Mouse (Mus musculus): Measurements from ENCODE around the gene Cpz.

The Cpz gene

GRCm38 (mm10) chr5:35525469-35526123 is at the start of gene Cpz:
Cpz (minus strand) TSS chr5:35525698.
- DNase-seq: peak; percentile 74

- peak; percentile 97 for DNase-seq
Observed at GRCm38 (mm10) chr5:35574653-35575599, 49.4 kb upstream of the Cpz start, which contains the start of gene Trmt44. Trmt44 (minus strand) TSS chr5:35575070.

GRCm38 (mm10) chr5:35571546-35571945 is 46.0 kb upstream of the Cpz start:
- no peak for DNase-seq

GRCm38 (mm10) chr5:35566632-35567031 is 41.1 kb upstream of the Cpz start:
- DNase-seq: no peak

GRCm38 (mm10) chr5:35565217-35565616 is 39.7 kb upstream of the Cpz start:
- DNase-seq: no peak

GRCm38 (mm10) chr5:35563449-35563848 is 38.0 kb upstream of the Cpz start:
- peak; percentile 89 for DNase-seq

GRCm38 (mm10) chr5:35562616-35563015 is 37.1 kb upstream of the Cpz start:
- no peak for DNase-seq

- DNase-seq: no peak
Observed at GRCm38 (mm10) chr5:35559447-35559846, 33.9 kb upstream of the Cpz start.

GRCm38 (mm10) chr5:35557946-35558621 is 32.6 kb upstream of the Cpz start:
- DNase-seq: peak; percentile 43

- no peak for DNase-seq
Observed at GRCm38 (mm10) chr5:35556393-35556792, 30.9 kb upstream of the Cpz start.

- no peak for DNase-seq
Observed at GRCm38 (mm10) chr5:35552838-35553539, 27.5 kb upstream of the Cpz start.

GRCm38 (mm10) chr5:35551855-35552837 is 26.6 kb upstream of the Cpz start:
- no peak for DNase-seq

- no peak for DNase-seq
Observed at GRCm38 (mm10) chr5:35546127-35546526, 20.6 kb upstream of the Cpz start.

GRCm38 (mm10) chr5:35541059-35541790 is 15.7 kb upstream of the Cpz start:
- no peak for DNase-seq

GRCm38 (mm10) chr5:35540555-35540954 is 15.1 kb upstream of the Cpz start:
- no peak for DNase-seq

GRCm38 (mm10) chr5:35539576-35539975 is 14.1 kb upstream of the Cpz start:
- DNase-seq: peak; percentile 58

GRCm38 (mm10) chr5:35538022-35538421 is 12.5 kb upstream of the Cpz start:
- no peak for DNase-seq

- DNase-seq: peak; percentile 51
Observed at GRCm38 (mm10) chr5:35537474-35537873, 12.0 kb upstream of the Cpz start.

GRCm38 (mm10) chr5:35536271-35536670 is 10.8 kb upstream of the Cpz start:
- DNase-seq: no peak

- DNase-seq: peak; percentile 70
Observed at GRCm38 (mm10) chr5:35531586-35531985, 6.1 kb upstream of the Cpz start.

- peak; percentile 72 for DNase-seq
Observed at GRCm38 (mm10) chr5:35530442-35530841, 4.9 kb upstream of the Cpz start.

Data from kidney, postnatal 10 days (tissue).